Mouse (Mus musculus): ENCODE measurements at regions not wholly inside any gene's neighbourhood (a gene's known extent, or its start where the extent isn't known, plus 50 kb on each side); places are given as distances from the start of the nearest gene placed in this dataset.

DNA sequence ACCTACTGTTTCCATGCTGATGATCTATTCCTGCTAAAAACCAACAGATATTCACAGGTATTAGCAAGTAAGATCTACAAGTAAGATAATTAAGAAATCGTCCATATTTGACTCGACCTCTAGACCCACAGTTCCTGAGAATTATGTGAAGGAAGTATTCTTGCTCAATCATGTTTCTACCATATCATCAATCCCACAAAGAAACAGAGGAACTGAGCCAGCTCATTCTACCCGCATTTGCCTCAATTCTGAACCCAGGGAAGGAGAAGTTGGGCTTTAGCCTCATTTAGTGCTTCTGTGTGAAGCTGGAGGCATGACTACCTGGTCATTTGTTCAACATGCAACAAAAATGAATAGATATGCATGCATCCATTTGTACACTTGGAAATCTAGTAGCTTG is 346.5 kb downstream of the Gsdmc2 start:
- TF ChIP-seq CTCF (IDR thresholded peaks at IDR 0.05; ENCODE audit: extremely low read depth, insufficient read length, insufficient replicate concordance, low read depth, low read length) (no peak), POLR2A (IDR thresholded peaks at IDR 0.05; ENCODE audit: low read depth, low read length) (no peak)

Measured in small intestine, adult 2 months (tissue).